Mouse (Mus musculus) CD4-positive, CD25-positive, alpha-beta regulatory T cell, adult 2 months (primary cell): ENCODE data around the gene Ndrg3.
"Not testable (repeated sequence)": the region's sequence is repeated elsewhere in the genome, so short reads cannot be mapped to it uniquely, and the experiment has no call there.

ENCODE experiments used
- DNase-seq: peaks from one replicate; pipeline ENCODE4 v3.0.0-alpha.2; 2012; ENCODE audit warnings: low read depth, low spot score

Ndrg3 gene

DNA sequence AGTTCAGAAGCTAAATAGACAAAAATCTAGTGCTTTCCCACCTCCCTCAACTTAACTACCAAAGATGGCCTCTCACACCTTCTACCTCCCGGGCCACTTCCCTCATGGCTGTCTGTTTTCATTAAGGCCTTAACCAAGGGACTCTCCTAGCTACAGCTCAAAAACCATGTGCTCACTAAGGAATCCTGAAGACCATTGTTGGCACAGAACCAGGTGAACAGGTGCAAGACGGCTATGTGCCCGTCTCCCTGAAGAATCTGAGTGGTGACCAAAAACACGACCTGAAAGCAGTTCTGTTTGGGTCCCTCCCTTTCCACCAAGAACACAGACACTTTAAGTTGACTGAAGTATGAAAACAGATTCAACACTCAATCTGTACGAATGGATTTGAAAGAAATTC is 6.4 kb upstream of the Ndrg3 start:
- no peak for DNase-seq

DNA sequence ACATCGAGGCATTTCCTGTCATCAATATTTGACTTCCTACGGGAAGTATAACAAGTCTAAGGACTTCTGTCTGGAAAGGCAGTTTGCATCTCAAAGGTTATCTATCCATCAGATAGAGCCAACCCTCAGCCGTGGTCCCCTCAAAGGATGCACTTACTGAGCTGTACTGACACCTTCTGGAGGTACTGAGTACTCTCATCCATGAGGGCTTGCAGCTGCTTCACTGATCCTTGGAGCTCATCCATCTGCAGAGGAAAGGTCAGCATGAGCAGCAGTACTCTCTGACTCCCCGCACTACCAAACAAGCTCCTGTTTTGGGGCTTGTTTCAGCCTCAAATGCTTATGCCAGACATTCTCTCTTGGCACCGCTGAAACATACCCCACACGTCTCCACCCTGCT is 4.7 kb upstream of the Ndrg3 start:
- peak; percentile 77 for DNase-seq

- peak; percentile 20 for DNase-seq
Measured at GRCm38 (mm10) chr2:156990727-156991431, 977 bp downstream of the Ndrg3 start.

DNA sequence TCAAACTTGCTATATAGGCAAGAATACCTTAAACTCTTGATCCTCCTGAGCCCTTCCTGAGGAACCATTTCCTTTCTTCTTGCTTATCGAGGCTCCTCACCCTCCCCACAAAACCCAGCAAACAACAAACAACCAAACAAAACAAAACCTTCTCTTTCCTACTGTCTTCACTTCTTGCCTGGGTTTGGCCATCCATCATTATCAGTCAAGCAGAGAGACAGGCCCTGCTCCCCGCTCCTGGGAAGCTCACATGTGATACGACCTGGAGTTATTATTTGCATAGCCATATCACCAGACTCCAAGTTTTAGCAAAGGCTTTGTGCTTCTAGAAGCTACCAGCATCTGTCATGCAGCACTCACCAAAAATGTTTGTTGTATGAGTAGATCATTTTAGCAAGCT is 4.5 kb downstream of the Ndrg3 start:
- DNase-seq = no peak

GRCm38 (mm10) chr2:156982864-156983263 is 9.0 kb downstream of the Ndrg3 start:
- DNase-seq = no peak

DNA sequence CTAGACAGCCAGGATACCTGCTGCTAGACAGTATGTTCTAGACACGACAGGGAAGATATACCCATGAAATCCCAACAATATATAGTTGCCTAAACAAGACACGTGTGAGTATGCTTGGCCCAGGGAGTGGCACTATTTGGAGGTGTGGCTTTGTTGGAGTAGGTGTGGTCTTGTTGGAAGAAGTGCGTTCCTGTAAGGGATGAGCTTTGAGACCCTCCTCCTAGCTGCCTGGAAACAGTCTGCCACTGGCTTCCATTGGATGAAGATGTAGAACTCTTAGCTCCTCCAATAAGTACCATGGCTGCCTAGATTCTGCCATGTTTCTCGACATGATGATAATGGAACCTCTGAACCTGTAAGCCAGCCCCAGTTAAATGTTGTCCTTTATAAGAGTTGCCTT is 10.6 kb downstream of the Ndrg3 start:
- no peak for DNase-seq

- DNase-seq = peak; percentile 20
Measured at GRCm38 (mm10) chr2:156980059-156980458, 11.8 kb downstream of the Ndrg3 start.

DNA sequence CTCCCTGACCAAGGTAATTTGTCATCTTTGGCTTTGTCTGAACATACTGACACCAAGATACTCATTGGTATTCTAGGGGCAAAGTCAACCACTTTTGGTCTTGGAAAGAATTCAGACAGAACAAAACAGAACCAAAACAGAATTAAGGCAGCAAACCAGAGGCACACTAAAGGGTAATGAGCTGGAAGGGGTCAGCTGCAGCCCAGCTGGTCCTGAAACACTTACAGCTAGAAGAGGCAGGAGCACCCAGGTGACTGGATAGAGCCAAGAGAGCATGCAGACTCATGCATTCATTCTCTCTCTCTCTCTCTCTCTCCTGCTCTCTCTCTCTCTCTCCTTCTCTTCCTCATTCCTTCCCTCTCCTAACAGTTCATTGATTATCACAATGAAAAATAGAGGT is 15.1 kb downstream of the Ndrg3 start:
- DNase-seq = no peak

DNA sequence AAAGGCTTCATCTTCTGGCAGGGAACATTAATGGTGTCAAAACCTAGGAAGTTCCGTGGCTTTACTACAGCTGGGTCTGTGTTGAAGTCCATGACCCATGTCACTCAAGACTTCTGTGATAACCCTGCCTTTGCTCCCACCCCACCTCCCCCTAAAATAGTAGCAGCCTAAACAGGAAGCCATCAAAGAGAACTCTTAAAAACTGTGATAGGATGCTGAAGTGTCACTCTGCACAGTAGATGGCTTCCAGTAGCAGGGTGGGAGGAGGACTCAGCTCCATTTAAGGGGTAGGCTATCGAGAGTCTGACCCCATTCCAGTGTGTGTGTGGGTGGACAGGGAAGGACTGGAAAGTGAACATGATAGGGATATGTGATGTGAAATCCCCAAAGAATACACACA is 16.9 kb downstream of the Ndrg3 start:
- peak; percentile 50 for DNase-seq

DNA sequence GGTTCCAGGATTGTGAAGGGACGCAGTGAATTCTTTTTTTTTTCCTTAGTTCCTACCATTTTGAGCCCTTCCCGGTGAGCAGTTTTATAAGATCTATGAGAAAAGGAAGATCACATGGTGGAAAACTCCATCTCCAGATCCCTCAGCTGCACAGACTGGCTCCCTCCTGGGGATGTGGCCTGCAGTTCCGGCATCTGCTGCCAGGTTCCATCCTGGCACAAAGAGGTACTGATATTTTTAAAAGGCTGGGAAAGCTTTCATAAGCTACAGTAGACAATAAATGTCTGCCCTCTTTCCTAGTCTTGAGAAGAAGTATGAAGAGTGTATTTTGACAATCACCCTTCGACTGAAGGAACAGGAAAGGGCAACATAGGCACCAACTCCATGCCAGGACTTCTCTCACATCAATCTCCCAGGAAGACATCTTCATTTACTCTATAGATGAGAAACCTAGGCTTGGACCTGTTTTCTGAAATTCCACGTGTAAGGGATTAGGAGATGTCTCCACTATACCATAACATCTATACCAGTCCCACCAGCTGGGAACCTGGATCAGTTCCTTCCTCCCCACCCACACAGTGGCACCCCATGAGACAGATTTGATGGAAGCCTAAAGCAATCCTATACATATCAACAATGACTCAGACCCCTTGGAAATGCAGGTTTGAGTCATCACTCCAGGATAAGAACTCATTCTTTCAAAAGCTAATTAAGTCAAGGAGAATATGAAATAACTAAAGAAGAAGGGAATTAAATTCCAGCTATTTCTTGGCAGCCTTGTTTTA is 18.3 kb downstream of the Ndrg3 start:
- DNase-seq = no peak

GRCm38 (mm10) chr2:156970253-156970652 is 21.6 kb downstream of the Ndrg3 start:
- DNase-seq = peak; percentile 54

DNA sequence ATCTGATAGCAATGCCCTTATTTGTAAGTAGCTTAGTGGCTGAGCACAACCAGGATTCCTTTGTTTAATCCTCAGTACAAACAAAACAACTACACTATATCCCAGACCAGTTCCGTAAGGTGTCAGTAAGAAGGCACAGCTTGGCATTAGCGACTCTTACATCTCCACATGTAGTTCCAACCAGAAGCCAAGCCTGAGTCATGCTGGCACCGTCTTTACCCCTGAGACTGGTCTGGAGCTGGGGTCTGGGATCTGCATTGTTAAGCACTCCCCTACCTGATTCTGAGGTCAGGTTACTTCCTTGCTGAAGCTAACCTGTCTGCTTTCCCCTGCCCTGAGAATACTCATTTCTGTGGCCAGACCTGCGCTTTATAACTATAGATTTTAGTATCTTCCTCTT is 23.4 kb downstream of the Ndrg3 start:
- DNase-seq = peak; percentile 15

DNA sequence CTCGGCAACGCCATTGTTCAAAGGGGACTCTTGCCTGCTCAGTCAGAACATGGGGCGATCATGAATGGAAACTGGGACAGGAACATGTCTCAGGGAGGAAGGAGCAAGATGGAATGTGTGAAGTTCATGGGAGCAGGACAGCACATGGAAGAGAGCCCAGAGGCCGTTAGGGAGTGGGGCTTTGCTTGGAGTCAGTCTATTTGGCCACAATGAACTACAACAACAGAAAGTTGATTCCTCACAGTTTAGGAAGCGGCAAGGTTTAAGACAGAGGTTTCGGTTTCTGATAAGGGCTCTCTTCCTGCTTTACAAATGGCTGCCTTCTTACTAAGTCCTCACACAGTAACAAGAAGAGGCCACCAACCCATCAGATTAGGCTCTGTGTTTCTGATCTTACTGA is 24.5 kb downstream of the Ndrg3 start:
- peak; percentile 63 for DNase-seq

- DNase-seq = no peak
Measured at GRCm38 (mm10) chr2:156963891-156964290, 28.0 kb downstream of the Ndrg3 start.

GRCm38 (mm10) chr2:156958496-156959252 is 33.2 kb downstream of the Ndrg3 start:
- DNase-seq = no peak

GRCm38 (mm10) chr2:156957035-156957434 is 34.8 kb downstream of the Ndrg3 start:
- no peak for DNase-seq

- DNase-seq = no peak
Measured at GRCm38 (mm10) chr2:156956306-156956705, 35.5 kb downstream of the Ndrg3 start.

DNA sequence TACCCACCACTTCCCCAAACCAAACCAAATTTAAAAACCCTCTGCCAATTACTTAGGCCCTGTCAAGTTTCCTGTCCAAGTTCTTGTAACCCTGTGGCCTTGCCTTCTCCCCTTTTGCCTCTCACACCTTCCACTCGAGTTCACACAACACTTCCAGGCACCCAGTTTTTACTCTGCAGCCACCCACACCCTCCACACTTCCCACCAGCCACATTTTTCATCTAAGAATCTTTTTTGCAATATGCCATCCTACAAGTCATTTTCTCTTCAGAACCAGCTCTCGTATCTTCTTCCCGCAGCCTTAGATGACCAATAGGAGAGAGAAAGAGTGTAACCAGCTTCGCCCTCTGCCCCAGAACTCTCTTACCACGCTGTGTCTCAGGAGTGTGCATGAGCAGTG is 37.4 kb downstream of the Ndrg3 start:
- DNase-seq = no peak

DNA sequence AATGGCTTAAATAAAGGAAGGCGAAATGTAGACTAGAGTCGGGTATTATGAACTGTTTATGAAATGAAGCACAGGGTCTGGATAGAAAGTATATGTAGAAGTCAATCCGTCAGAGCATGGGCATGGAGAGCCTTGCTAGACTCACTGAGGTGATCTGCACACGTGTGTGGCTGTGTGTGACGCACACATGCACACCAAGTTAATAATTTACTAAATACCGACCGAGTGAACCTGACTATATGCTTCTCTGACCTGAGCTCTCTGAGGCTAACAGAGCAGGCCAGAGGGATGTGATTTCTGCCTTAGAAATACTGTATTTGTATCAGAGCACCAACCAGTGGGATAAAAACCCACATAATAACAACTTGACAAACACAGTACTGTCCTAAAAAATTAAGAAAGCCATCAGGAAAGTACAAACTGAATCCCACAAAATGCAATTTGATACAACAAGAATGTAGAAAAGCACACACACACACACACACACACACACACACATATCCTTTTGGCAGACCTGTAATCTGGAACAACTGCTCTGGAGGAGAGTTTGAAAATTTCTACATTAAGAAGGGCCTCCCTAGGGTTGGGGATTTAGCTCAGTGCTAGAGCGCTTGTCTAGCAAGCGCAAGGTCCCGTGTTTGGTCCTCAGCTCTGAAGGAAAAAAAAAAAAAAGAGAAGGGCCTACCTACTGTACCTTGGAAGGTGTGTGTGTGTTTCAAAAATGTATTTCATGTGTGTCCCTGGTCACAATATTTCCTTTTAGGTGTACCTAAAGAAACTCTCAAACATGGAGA is 40.4 kb downstream of the Ndrg3 start:
- no peak for DNase-seq

- DNase-seq = no peak
Measured at GRCm38 (mm10) chr2:156950816-156951215, 41.0 kb downstream of the Ndrg3 start.

- not testable (repeated sequence) for DNase-seq
Measured at GRCm38 (mm10) chr2:156941523-156941922, 50.3 kb downstream of the Ndrg3 start.

GRCm38 (mm10) chr2:156939926-156940325 is 51.9 kb downstream of the Ndrg3 start:
- DNase-seq = not testable (repeated sequence)
